Mouse (Mus musculus): ENCODE measurements at regions not wholly inside any gene's neighbourhood (a gene's known extent, or its start where the extent isn't known, plus 50 kb on each side); places are given as distances from the start of the nearest gene placed in this dataset.

GRCm38 (mm10) chr3:56427201-56427600 is 243.7 kb upstream of the Nbea start:
- DNase-seq, result no peak

DNA sequence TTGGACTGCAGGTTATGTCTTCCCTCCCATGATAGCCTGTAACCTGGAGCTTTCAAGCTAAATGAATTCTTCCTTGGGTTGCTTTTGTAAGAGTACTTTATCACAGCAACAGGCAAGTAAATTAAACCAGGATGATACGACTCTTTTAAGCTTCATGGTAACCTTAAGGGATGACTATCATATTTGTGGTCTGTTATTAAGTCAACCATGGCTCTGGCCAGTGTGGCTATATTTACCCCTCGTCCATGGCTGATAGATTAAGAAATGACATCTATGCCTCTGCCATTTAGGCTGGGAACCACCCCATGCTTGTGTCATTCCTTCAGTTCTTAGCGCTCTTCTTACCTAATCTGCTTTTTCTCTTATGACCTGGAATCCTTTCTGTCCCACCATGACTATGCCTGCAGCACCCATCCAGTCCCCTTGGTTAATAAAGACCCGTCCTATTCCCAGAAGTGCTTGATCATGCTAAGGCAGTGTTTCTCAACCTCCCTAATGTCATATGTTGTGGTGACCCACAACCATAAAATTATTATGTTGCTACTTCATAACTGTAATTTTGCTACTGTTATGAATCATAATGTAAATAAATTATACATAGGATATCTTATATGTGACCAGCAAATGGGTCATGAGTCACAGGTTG is 214.5 kb upstream of the Nbea start:
- no peak for DNase-seq

DNA sequence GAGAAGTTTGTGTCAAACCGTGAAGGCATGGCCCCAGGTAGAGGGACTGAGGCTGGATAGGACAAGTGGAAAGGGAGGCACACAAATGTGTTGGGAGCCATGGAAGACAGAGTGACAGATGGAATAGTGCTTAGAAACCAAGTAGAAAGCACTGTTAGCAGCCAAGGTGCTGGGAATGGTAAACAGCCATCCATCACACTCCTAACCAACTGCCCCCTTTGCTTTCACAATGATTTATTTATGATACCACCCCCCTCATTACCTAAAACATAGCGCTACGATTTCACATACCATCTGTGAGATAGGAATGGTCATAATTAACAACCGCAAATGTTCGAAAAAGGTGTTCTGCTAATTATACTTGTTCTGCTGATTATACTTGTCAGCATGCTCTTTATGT is 209.6 kb upstream of the Nbea start:
- DNase-seq, result no peak

DNA sequence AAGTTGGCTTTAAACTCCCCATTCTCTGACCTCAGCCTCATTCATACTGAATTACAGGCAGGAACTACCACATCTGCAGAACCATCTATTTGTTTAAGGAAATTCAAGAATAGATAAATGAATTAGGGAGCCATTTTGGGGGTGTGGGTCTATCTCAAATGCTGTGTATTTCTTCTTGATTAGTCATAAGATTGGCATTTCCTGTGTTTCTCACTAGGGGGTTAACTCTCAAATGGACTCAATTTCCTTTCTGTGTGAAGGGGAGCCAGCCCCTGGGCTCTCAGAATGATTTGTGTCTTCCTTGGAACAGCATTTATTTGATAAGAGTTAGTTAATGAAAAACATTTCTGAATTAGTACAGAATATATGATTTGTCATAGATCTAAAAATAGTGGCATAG is 196.8 kb upstream of the Nbea start:
- DNase-seq, result no peak

GRCm38 (mm10) chr3:56379500-56379899 is 196.0 kb upstream of the Nbea start:
- DNase-seq, result no peak

DNA sequence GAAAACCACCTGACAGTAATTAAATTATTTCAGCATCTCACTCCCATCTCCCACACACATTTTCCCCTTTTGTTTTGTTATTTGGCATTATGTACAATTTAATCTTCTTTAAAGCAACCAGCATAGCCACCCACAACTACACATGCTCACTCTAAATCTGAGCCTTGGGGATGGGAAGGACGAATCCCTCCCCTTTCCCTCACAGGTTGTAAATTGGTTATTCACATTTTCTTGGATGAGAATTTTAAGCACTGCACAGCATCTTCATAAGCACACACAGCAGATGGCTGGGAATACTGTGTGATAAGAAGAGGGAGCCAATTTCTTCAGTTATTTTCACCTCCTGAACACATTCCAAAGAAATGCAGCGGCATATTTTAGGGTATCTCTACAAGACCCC is 179.0 kb upstream of the Nbea start:
- no peak for DNase-seq

GRCm38 (mm10) chr3:56357035-56357701 is 173.7 kb upstream of the Nbea start:
- DNase-seq, result no peak

DNA sequence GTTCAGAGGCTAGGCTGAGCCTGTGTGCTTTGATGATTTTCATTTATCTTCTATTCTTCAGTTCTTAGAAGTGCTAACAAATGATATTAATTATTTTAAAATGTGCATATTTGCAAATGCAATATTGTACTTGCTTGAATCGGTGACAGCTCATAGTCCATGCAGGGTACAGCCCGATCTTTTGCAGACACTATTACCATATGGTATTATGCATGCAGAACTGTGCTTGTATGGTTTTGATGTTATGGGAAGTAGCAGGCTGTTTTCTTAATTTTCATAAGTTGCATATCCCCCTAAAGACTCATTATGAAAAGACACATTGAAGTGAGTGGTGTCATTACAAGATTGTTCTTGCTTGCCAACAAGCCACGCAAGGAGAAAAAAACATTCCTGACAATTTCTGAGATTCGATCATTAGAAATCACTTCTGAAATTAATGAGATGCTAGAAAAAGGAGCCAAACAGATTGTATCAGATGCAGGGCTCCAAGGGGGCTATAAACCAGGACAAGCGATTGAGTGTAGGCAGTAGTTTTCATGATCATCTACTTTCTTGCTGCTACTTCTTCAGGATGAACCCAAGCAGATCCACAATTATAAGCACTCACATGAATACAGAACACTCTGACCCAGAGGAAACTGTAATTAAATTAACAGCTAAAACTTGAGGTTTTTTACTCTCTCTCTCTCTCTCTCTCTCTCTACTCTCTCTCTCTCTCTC is 172.8 kb upstream of the Nbea start:
- no peak for DNase-seq

All from kidney, adult 9 months (tissue).